Mouse (Mus musculus) liver, embryonic 16.5 days (tissue): ENCODE data around the gene Ppp1r12c. TPM values are rescaled to one million over a fixed set of nuclear protein-coding genes. Genes with fewer than 3 reads are reported as not detected.

Source experiments
- ATAC-seq: fragments of 200-750 bp; cut with Nextera tagmentation; 2 replicates; pipeline ENCODE4 v1.8.0; 2017; ENCODE audit warnings: low read depth, mild to moderate bottlenecking, moderate number of reproducible peaks, moderate library complexity
- H3K27ac ChIP-seq: fragments of 300-500 bp; sonication (generic); 2 replicates; pipeline ENCODE4 v1.5.1; 2014; ENCODE audit warnings: mild to moderate bottlenecking, low read length
- H3K27me3 ChIP-seq: fragments of 300-500 bp; sonication (generic); 2 replicates; pipeline ENCODE4 v1.6.1; 2014; ENCODE audit warnings: low read depth, low read length, mixed read lengths; ENCODE audit not compliant: control insufficient read depth, insufficient read depth
- H3K36me3 ChIP-seq: fragments of 300-500 bp; sonication (generic); 2 replicates; pipeline ENCODE4 v1.6.1; 2014; ENCODE audit warnings: mild to moderate bottlenecking; ENCODE audit not compliant: control insufficient read depth, insufficient read depth
- H3K4me1 ChIP-seq: fragments of 300-500 bp; sonication (generic); 2 replicates; pipeline ENCODE4 v1.6.1; 2014; ENCODE audit warnings: low read depth, low read length, mixed read lengths; ENCODE audit not compliant: control insufficient read depth
- H3K4me2 ChIP-seq: fragments of 300-500 bp; sonication (generic); 2 replicates; pipeline ENCODE4 v1.6.1; 2014; ENCODE audit warnings: low read depth, low read length, mixed read lengths
- H3K4me3 ChIP-seq: fragments of 300-500 bp; sonication (generic); 2 replicates; pipeline ENCODE4 v1.5.1; 2014; ENCODE audit warnings: low read depth, mild to moderate bottlenecking, low read length
- H3K9ac ChIP-seq: fragments of 300-500 bp; sonication (generic); 2 replicates; pipeline ENCODE4 v1.6.1; 2014; ENCODE audit warnings: low read depth, low read length
- H3K9me3 ChIP-seq: fragments of 300-500 bp; sonication (generic); replicated peaks from 2 replicates; pipeline ENCODE4 v1.6.1; 2016; ENCODE audit warnings: low read length; ENCODE audit not compliant: control insufficient read depth
- WGBS: fragments of 180-500 bp; shearing (Covaris S2); extraction: QIAGEN DNeasy Blood & Tissue Kit; methylation state at CpG from one replicate; pipeline ENCODE4 v1.1.7; 2014; ENCODE audit not compliant: insufficient replicate concordance; 5-methylcytosine and 5-hydroxymethylcytosine counted together
- polyA plus RNA-seq: library from polyadenylated mRNA; unstranded; fragments of >200 nt; fragmentation: Nextera tagmentation; extraction: Ambion mirVana; gene quantifications from 2 replicates; pipeline ENCODE4 v1.2.1, GENCODE M21; 2015

Gene Ppp1r12c
- polyA plus RNA-seq, 1 experiment from 2014 or later, result 8.0 TPM

- ATAC-seq, result no peak
- no peak overlapping the region for H3K9ac ChIP-seq
- H3K4me1 ChIP-seq, result no peaks in the 10 kb centered on the region; the same call in 1 of the 2 replicates
- 10% methylated on average over 11 of the region's 12 CpGs for WGBS
- H3K9me3 ChIP-seq, result no peaks in the 10 kb centered on the region
- H3K27me3 ChIP-seq, result no peaks in the 10 kb centered on the region
- H3K4me3 ChIP-seq, result no peak overlapping the region
- no peak overlapping the region for H3K4me2 ChIP-seq
- no peak overlapping the region for H3K27ac ChIP-seq
- H3K36me3 ChIP-seq, result no peaks in the 10 kb centered on the region
Observed at GRCm38 (mm10) chr7:4464194-4464824, 37.2 kb downstream of the Ppp1r12c start.

- Histone ChIP-seq H3K9ac (peak within 1 kb of the TSS; percentile 63), H3K27me3 (no peaks in the 10 kb centered on the region), H3K36me3 (no peaks in the 10 kb centered on the region), H3K4me2 (peak within 1 kb of the TSS; percentile 33), H3K4me1 (no peaks in the 10 kb centered on the region; the same call in 1 of the 2 replicates), H3K4me3 (peak within 1 kb of the TSS; percentile 51), H3K27ac (peak within 1 kb of the TSS; percentile 79), H3K9me3 (no peaks in the 10 kb centered on the region)
- WGBS, result 49% methylated on average over 13 of the region's 16 CpGs
- ATAC-seq, result peak; percentile 66
Observed at GRCm38 (mm10) chr7:4460576-4461434, 40.7 kb downstream of the Ppp1r12c start, which contains the start of gene Eps8l1. Eps8l1 (plus strand) TSS chr7:4460674.

- no peaks in the 10 kb centered on the region for H3K9me3 ChIP-seq
- H3K27me3 ChIP-seq, result no peaks in the 10 kb centered on the region
- no peaks in the 10 kb centered on the region; the same call in 1 of the 2 replicates for H3K4me1 ChIP-seq
- no peaks in the 10 kb centered on the region for H3K36me3 ChIP-seq
- WGBS, result 22% methylated on average over 4 of the region's 4 CpGs
- no peak overlapping the region for H3K4me3 ChIP-seq
- H3K4me2 ChIP-seq, result no peak overlapping the region
- no peak overlapping the region for H3K9ac ChIP-seq
- ATAC-seq, result no peak
- no peak overlapping the region for H3K27ac ChIP-seq
Observed at GRCm38 (mm10) chr7:4452644-4453043, 48.8 kb downstream of the Ppp1r12c start.

- Histone ChIP-seq H3K27me3 (no peaks in the 10 kb centered on the region), H3K4me1 (peaks cover 6% of the 10 kb centered on the region; the same call in 1 of the 2 replicates), H3K9me3 (no peaks in the 10 kb centered on the region), H3K4me2 (no peak overlapping the region), H3K27ac (no peak overlapping the region), H3K9ac (no peak overlapping the region), H3K4me3 (no peak overlapping the region), H3K36me3 (no peaks in the 10 kb centered on the region)
- 3% methylated on average over 2 of the region's 2 CpGs for WGBS
- ATAC-seq, result no peak
Observed at GRCm38 (mm10) chr7:4449211-4449610, 52.3 kb downstream of the Ppp1r12c start.

- no peak overlapping the region for H3K9ac ChIP-seq
- 69% methylated on average over 3 of the region's 3 CpGs for WGBS
- no peaks in the 10 kb centered on the region for H3K27me3 ChIP-seq
- H3K27ac ChIP-seq, result no peak overlapping the region
- no peak for ATAC-seq
- no peaks in the 10 kb centered on the region for H3K9me3 ChIP-seq
- H3K4me1 ChIP-seq, result peaks cover 6% of the 10 kb centered on the region; the same call in 1 of the 2 replicates
- no peak overlapping the region for H3K4me3 ChIP-seq
- no peaks in the 10 kb centered on the region for H3K36me3 ChIP-seq
- no peak overlapping the region for H3K4me2 ChIP-seq
Observed at GRCm38 (mm10) chr7:4448439-4448838, 53.0 kb downstream of the Ppp1r12c start.

GRCm38 (mm10) chr7:4447138-4447537 is 54.3 kb downstream of the Ppp1r12c start:
- Histone ChIP-seq H3K4me3 (no peak overlapping the region), H3K27me3 (no peaks in the 10 kb centered on the region), H3K4me2 (no peak overlapping the region), H3K9ac (no peak overlapping the region), H3K27ac (no peak overlapping the region), H3K36me3 (peaks cover 4% of the 10 kb centered on the region), H3K9me3 (no peaks in the 10 kb centered on the region), H3K4me1 (peaks cover 6% of the 10 kb centered on the region; the same call in 1 of the 2 replicates)
- WGBS, result 0% methylated on average over 1 of the region's 1 CpGs
- no peak for ATAC-seq

- WGBS, result under 1% methylated on average over 35 of the region's 35 CpGs
Observed at GRCm38 (mm10) chr7:4445216-4445791, 56.2 kb downstream of the Ppp1r12c start, which contains the start of gene Rdh13. Rdh13 (minus strand) TSS chr7:4445649.

GRCm38 (mm10) chr7:4440549-4440948 is 60.9 kb downstream of the Ppp1r12c start:
- 77% methylated on average over 10 of the region's 10 CpGs for WGBS
- no peaks in the 10 kb centered on the region for H3K9me3 ChIP-seq

More at GRCm38 (mm10) chr7:4445216-4445791, 56.2 kb downstream of the Ppp1r12c start, which contains the start of gene Rdh13:
- peak within 1 kb of the TSS; percentile 68 for H3K9ac ChIP-seq
- peaks cover 7% of the 10 kb centered on the region for H3K36me3 ChIP-seq
- peak within 1 kb of the TSS; percentile 43 for H3K27ac ChIP-seq
- peak within 1 kb of the TSS; percentile 83 for H3K4me2 ChIP-seq
- peak; percentile 96 for ATAC-seq
- H3K9me3 ChIP-seq, result no peaks in the 10 kb centered on the region
- peak within 1 kb of the TSS; percentile 82 for H3K4me3 ChIP-seq
- peaks cover 6% of the 10 kb centered on the region; the same call in 1 of the 2 replicates for H3K4me1 ChIP-seq
- H3K27me3 ChIP-seq, result no peaks in the 10 kb centered on the region

More at GRCm38 (mm10) chr7:4440549-4440948, 60.9 kb downstream of the Ppp1r12c start:
- H3K4me3 ChIP-seq, result no peak overlapping the region
- ATAC-seq, result no peak
- H3K4me2 ChIP-seq, result no peak overlapping the region
- no peaks in the 10 kb centered on the region for H3K27me3 ChIP-seq
- H3K9ac ChIP-seq, result no peak overlapping the region
- peaks cover 6% of the 10 kb centered on the region; the same call in 1 of the 2 replicates for H3K4me1 ChIP-seq
- H3K36me3 ChIP-seq, result peaks cover 7% of the 10 kb centered on the region
- H3K27ac ChIP-seq, result no peak overlapping the region
